Mouse (Mus musculus): ENCODE measurements at regions not wholly inside any gene's neighbourhood (a gene's known extent, or its start where the extent isn't known, plus 50 kb on each side); places are given as distances from the start of the nearest gene placed in this dataset.

DNA sequence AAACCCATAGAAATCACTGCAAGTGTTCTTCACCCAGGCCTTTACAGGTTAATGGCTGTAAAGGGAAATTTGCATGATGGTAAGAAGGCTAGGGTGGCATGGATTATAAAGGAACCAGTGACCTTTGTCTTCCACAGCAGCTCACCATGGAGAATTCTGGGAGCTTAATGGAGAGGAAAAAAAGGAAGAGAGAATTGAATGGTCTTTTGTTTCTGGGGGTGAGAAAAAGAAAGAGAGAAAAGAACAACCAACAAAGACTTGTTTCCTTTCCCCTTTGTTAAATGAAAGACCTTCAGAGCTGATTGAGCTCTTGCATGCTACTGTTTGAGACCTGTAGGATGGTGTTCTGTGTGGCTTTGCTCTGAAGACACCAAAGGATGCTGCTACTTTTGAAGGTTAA lies 597.5 kb upstream of the Tenm3 start:
- DNase-seq (ENCODE audit: low spot score) = no peak

DNA sequence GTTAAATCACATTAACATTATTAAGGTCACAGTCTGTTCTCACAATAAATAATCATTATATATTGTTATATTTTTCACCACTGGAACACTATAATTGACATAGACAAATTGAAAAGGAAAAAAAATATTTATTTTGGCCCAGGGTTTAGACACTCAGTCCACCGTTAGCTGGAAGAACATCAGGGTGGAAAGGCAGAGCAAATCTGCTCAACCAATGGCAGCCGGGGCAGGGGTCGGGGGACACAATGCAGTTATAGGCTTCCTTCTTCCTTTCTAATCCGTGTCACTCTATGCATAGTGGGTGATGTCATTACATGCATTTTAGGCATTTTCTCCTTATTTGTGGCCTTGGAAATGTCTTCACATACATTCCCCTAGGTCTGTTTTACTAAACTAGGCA lies 552.8 kb upstream of the Tenm3 start:
- DNase-seq (ENCODE audit: low spot score) = no peak

DNA sequence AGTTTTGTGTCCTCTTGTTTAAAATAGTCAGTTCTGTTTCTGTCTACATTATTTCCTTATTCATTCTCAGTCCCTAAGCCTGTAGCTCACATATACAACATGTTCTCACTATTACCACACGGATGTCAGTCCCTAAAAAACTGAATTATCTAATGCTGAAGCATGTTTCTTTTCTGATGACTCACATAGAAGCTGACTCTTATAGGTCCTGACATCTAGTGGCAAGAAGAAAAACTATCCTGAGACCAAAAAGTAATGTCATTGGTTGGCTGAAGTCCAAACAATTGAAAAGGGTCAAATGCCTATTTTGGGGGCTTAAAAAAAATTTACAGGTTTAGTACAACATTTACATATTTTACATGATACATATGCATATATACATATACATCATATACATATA lies 551.3 kb upstream of the Tenm3 start:
- no peak for DNase-seq (ENCODE audit: low spot score)

DNA sequence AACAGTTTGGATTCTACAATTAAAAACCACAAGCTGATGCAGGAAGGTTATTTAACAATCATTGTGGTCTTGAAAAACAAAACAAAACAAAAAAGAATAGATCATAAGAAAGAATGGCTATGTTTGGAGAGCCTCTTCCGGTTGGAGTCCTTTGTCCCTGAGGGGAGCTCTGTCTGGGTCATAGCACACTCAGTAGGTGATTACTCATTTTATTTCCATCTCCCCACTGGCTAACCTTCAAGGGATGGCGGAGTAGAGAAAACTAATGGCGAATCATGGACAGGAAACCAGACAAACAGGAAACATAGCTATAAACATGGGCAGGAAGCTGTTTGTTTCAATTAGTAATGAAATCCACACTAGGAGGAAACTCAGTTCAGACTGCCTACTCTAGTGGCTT lies 545.8 kb upstream of the Tenm3 start:
- DNase-seq (ENCODE audit: low spot score) = no peak

DNA sequence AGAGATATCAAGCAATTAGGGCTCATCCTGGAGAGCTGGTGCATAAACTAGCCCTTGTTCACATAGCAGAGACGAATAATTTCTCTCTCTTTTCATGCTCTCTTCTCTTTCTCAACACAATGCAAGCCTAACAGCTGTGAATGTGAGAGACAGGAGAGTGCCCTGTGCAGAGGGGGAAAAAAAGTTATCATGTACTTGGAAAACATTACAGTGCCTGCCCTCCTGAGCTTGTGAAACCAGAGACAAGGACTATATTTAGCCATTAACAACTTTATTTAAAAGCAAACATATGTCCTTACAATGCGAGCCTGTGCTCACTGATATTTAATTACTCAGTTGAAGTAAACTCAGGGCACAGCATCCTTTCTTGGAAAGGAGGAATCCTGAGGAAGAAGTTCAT lies 543.8 kb upstream of the Tenm3 start:
- DNase-seq (ENCODE audit: low spot score) = no peak

DNA sequence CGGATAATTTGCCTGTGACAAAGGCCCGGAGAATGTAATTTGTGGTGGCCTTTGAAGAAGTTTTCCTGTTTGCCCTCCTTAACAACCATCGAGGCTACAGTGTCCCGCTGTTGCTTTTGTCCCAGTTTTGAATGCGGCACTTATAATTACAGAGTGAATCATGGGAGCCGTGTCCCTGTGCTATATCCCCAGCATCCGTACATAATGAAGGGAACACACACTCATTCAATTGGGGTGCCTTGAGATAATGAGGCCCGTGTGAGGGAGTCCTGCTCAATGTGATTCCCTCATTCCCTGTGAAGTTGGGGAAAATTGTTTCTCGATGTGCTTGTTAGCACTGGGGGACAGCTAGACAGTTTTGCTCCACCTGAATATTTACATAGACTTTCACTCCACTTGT lies 528.9 kb upstream of the Tenm3 start:
- no peak for DNase-seq (ENCODE audit: low spot score)

DNA sequence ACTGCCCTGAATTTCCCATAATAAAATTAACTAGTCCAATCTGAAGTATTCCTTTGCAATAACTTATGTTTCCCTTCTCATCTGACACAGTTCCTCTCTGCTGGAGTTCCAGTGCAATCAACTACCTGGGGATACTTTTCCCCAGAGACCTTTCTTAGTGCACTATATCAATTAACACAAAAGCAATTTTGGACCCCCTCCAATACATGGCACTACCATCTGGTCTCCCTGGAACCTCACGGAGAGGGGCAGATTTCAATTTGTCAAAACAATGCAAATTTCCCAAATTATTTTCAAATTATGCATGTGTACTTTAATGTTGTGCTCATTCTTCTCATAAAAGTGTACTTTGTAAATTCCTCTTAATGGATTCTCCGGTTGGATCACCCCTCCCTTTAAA lies 518.9 kb upstream of the Tenm3 start:
- no peak for DNase-seq (ENCODE audit: low spot score)

DNA sequence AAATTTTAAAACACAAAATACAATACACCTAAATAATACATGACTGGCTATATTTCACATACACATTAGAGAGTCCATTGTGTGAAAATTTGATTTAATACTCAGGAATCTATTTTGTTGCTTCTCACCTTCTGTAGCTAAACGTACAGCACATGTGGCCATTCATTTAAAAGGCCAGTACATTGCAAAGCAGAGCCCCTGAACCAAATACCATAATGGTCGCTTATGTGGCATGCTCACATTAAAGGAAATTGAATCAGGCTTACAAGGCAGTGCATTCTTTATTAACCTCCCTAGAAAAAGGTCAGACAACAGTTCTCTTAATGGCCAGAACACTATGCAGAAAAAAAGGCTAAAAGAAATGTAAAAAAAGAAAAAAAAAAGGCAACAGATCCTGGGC lies 517.7 kb upstream of the Tenm3 start:
- no peak for DNase-seq (ENCODE audit: low spot score)

DNA sequence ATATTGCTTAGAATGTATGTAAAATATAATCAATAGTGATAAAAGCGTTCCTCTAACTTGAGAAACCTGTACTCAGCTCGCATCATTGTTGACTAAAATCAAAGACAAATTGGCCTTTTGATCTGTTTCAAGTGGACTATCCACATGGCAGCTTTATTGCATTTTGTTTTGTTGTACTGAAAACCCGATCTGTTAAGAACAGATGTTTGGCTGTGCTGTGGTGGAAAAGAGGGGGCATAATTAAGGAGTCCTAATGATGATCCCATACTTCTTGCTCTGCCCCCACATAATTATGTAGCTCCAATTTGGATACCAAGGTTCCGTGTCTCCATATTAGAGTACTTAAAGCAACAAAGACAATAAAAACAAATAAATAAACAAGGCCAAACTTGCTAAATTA lies 516.4 kb upstream of the Tenm3 start:
- no peak for DNase-seq (ENCODE audit: low spot score)

DNA sequence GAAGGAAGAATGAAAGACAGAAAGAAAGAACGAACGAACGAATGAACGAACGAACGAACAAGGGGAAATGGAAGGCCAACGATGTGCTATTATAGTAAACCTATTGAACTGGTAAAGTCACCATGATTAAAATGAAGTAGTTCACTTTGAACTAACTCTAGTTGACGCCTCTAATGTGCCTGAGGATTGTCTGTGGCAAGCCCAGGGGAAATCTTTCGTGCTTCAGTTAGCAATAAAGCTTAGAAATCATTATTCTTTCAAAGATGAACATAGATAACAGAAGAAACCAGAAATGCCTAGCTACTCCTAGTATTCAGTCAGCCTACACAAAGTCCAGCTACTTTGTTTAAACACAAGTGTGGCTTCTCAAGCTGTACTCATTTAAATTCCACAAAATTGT lies 515.9 kb upstream of the Tenm3 start:
- no peak for DNase-seq (ENCODE audit: low spot score)

DNA sequence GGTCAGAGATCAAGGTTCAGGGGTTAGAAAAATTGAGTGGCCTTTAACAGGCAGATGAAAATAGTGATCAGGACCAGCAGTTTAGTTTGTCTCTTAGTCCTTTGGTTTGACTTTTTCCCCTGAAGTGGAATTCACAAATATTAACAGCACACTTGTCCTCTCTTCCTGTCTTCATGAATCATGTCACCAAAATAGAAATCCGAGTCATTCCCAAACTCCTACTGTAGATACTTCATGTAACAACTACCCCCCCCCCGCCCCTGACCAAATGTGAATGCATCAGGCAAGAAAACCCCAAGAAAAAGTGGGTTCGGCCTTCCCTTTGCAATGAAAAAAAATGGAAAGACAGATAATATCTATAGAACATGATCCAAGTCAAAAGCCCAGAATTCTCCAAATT lies 504.9 kb upstream of the Tenm3 start:
- no peak for DNase-seq (ENCODE audit: low spot score)

DNA sequence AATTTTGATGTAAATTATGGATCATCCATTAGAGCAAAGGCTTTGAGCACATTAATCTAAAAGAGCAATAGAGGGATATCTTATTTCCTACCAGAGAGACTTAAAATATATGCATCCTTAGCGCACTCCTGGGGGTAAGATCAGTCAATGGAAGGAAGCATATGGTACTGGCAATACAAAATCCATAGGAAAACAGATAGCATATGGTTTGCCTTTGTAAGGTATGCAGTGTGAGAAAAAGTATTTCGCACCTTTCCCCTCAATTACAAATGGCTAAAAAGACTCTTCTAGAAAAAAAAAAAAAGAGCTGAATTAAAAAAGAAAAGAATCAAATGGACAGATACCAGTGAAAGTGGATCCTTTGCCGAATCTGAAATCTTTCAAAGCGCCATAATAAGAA lies 495.0 kb upstream of the Tenm3 start:
- no peak for DNase-seq (ENCODE audit: low spot score)

DNA sequence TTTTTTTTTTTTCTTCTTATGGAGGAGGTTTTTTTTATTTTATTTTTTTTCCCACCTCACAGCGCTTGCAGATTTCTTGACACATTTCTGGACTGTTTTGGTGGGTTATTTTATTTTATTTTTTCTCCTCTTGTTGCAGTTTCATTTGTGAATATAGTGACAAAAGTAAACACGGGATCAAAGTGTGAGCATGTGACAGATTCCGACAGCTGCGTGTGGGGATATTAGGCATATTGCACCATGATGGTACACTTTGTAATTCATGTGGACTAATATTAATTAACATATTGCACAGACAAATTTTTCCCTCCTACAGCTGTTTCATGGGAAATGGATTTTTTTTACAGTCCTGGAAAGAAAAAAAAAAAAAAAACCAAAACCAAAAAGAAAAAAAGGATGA lies 483.2 kb upstream of the Tenm3 start:
- no peak for DNase-seq (ENCODE audit: low spot score)

DNA sequence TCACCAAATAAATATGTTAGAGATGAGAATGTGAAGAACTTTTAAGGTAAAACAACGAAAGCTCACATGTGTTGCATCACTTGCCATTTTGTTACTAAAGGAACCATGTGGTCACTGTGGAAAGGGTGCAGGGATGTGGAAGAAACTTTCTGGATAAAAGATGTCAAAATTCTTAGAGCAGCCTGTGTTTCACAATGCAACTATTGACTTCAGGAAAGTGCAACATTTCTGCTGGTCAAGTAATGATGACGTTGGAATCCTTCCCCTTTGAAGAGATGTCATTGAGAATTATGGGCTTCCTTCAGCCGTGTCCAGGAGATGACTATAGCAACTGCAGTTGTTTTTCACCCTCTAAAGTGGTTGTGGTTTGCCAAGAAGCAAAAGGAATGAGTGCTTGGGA lies 477.7 kb upstream of the Tenm3 start:
- DNase-seq (ENCODE audit: low spot score) = no peak

DNA sequence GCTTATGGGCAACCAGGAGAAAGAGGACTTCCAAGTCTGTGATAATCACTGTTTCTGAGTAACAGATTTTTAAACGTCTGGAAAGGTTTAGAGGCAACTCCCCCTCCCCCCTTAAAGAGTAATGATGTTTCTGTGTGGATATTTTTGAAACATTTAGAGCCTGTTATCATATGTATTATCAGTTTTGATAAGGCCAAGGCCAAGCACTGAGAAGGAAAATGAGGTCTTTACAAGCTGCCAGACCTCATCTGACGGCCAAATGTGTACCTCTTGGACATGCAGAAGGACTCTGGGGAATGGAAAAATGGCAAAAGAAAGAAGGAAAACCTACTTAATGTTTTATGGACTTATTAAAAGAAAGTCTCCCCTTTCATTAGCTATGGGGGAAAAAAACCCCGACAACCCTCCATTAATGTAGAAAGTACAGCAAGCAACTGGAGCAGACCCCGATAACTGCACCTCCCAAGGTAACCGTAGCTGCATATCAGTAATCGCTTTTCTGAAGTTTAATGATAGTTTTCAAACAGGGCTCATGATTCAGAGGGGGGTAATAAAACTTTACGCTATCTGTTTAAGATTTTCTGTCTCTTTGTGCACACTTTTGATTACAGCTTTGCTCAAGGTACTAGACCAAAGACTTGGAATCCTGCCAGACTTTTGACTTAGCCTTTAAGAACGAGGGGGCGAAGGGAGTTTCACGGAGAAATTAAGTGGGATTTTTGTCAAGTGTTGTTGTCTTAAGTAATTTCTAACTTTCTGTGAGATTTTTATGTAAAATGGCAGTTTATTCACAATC lies 469.9 kb upstream of the Tenm3 start:
- DNase-seq (ENCODE audit: low spot score) = no peak

DNA sequence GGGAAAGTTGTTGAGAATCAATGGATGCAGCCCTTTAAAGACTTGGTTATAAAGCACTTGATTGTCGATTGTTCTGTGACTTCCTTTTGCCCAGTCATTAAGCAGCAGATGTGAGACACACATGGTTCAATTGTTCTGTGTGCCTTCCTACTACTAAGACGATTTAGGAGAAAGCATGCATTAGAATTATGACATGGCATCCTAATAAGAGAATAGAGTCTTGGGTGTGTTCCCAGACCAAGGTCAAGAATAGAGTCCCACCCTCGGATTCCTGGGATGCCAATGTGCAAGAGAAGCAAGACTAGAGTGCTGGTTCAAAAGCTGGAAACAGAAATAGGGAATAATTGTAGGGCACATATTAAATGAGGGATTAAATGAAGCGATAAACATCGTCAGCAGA lies 469.1 kb upstream of the Tenm3 start:
- DNase-seq (ENCODE audit: low spot score) = no peak

DNA sequence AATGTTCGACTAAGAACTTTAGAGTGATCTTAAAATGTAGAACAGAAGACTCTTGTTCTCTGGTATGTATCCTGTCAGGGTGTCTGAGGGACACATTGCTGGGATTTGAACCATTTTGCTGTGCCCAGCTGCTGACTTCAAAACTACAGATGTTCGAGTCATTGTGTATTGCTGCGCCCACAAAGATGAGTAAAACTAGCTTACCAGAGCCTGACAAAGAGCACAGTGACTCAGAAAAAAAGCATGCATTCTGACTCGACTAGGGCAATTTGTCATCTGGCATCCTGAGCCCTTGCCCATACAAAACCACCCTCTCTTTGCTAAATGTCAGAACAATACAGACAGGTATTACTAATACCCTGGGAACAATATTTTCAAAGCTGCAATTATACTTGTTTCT lies 438.6 kb upstream of the Tenm3 start:
- no peak for DNase-seq (ENCODE audit: low spot score)

DNA sequence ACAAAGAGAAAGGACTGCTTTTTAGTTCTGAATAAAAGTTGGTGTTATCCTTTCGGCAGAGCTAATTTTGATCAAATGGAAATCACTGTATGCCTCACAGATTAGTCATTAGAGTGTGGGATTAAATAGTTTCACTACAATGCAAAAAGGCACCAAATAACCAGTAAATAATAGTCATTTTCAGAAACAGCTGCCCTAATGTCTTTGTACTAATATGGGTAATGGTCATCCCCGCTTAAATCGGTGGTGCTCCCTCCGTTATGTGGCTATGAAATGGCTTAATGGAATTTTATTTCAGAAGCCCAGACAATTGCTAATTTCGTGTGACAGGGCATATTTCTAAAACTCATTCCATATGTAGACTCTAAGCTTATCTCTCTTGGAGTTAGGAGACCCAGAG lies 437.5 kb upstream of the Tenm3 start:
- no peak for DNase-seq (ENCODE audit: low spot score)

DNA sequence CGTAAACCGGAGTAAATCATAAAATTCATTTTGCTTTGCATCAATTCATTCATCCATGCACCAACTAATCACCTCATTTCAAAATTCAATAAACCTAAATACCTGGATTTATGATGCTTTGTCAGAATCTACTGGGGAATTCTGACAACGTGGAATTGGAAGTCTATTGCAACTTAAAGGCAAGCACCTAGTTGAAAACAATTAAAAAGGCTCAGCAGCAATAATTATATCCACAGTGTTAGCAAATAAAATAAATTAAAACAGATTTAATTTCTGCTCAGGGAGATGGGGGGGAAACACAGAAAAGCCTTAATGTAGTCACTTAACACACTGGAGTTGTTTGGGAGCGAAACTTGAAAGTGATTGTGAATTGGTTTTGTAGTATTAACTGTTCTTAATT lies 430.3 kb upstream of the Tenm3 start:
- no peak for DNase-seq (ENCODE audit: low spot score)

DNA sequence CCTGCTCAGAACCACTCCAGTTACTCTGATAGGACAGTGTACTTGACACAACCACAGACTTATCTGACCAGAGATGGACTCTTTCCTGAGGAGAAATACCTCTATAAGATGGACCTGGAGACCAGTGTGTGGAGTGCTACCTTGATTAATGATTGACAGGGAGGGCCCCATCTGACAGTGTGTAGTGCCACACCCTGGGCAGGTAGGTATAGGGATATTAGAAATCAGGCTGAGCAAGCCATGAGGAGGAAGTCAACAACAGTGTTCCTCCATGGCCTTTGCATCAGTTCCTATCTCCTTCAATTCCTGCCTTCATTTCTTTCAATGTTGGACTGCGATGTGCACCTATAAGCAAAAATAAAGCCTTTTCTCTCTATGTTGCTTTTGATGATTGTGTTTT lies 429.4 kb upstream of the Tenm3 start:
- no peak for DNase-seq (ENCODE audit: low spot score)

DNA sequence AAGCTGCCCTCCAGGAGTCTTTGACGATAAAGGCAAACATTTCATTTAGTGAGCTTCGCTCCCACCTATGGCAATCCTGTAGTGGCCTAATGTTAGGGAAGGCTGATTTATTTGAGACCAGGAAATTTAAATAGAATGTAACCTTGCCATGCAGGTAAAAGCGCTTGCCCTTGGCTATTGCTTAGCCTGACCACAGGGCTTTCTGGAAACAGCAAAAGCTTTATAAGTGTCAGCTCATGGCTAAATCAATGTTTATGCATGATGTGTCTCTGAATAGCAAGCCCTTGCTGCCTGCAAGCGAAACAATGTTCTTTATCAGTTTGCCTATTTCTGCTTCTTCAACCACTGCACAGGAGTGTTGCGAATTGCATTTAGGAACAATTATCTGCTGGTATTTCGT lies 419.7 kb upstream of the Tenm3 start:
- DNase-seq (ENCODE audit: low spot score) = no peak

DNA sequence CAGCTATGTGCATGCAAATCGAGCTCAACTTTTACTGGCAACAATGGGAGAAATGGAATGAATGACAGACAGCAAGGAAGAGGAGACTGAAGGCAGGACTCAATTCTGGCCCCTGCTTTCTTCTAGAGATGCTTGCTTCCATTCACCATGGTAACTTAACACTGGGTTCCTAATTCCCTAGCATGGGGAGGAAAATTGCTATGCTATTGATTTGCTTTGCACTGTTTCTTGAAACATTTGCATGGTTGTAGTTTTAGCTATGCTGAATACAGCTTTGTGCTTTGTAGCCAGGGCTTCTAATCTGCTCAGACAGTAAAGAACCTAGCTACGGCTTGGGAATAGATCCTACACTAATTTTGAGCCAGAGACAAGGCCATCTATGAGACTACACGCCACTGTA lies 419.0 kb upstream of the Tenm3 start:
- DNase-seq (ENCODE audit: low spot score) = no peak

DNA sequence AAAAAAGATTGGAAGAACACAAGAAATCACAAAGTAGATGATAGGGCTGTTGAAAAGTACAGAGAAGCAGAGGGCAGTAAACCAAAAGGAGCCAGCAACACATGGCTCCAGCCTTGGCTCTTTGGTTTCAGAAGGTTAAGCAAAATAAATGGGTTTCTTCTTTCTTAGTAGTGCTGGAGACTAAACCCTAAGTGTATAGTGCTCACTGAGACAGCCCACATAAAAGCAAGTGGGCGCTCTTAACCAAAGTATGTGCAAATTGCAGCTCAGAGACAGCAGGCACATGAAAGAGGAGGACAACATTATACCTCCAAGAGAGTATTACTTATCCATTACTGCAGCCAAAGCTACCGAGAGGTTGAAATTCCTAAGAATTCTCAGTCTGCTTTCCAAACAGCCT lies 412.2 kb upstream of the Tenm3 start:
- DNase-seq (ENCODE audit: low spot score) = no peak

DNA sequence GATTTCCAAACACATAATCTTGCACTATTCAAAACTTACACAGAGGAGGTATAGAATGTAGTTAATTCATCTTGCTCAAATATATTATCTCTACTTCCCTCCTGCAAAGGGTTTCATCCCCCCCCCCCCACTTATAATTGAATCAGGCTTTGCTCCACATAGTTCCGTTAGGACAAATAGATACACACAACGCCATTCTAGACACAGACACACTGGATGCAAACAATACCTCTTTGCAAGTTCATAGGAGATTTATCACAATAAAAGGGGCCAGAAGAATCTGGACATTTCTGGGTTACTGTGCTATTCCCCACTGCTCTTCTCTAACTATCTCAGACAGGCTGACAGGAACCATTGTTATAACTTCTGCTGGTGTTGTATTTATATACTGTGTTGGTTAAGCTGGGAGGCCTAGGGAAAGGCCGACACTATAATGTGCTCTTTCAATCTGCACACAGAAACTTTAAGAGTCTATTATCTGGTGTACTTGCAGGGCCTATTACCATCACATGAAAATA lies 410.6 kb upstream of the Tenm3 start:
- no peak for DNase-seq (ENCODE audit: low spot score)
